Mouse (Mus musculus): ENCODE measurements around the gene Olfr828. TPM values are rescaled to one million over a fixed set of nuclear protein-coding genes. Genes with fewer than 3 reads are reported as not detected.

Olfr828 gene
- polyA plus RNA-seq (2016; fragmentation: Nextera tagmentation; extraction: Ambion mirVana) = not detected in 2 replicates

DNA sequence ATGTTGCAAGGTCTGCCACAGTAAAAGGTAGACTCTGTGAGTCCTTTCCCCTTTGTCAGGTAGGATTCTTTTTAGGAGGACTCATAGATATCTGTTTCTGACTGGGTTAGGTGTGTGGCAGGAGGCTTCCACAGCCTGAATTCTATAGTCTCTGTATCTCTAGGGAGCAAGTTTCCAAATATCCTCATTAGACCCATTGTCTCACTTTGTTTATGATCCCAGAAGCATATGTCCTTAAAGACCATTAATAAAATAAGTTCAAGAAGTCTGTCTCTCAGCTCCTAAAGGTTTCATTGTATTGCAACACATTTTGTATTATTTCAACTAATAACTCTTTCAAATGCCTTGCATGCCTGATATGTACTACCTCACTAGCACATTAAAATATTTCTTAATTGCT, at the start of gene Olfr828:
Gene Olfr828 (minus strand): TSS at position 101 of the 400 bp plus-strand sequence.
- H3K4me2 ChIP-seq = no peak within 1 kb of the TSS
- H3K27ac ChIP-seq = no peak within 1 kb of the TSS
- no peaks in the 10 kb centered on the region for H3K4me1 ChIP-seq
- H3K27me3 ChIP-seq (replicated peaks) = no peaks in the 10 kb centered on the region
- H3K9ac ChIP-seq = no peak within 1 kb of the TSS
- H3K9me3 ChIP-seq (replicated peaks) = no peaks in the 10 kb centered on the region
- ATAC-seq = no peak
- no peak within 1 kb of the TSS for H3K4me3 ChIP-seq
- H3K36me3 ChIP-seq = no peaks in the 10 kb centered on the region

DNA sequence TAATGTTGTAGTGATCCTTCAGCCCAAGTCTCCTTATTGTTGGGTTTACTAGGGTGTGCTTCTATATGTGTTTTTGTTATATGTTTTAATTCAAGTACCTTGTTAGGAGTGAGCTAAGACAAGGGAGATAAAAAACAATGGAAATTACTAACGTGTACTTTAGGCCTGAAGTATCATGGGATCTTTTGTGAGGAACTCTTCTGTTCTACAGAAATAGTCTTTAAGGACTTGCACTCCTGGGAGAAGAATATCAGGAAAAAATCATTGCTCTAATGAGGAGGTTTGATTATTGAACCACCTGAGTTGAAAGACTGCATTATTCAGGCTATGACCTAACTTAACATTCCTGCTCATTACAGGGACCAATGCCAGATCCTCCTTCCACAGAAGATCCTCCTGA, 35.3 kb upstream of the Olfr828 start, which contains the start of gene Olfr829:
Gene Olfr829 (plus strand): TSS at position 301 of the 400 bp plus-strand sequence.
- Histone ChIP-seq H3K36me3 (no peaks in the 10 kb centered on the region), H3K4me2 (no peak within 1 kb of the TSS), H3K4me3 (no peak within 1 kb of the TSS), H3K4me1 (no peaks in the 10 kb centered on the region), H3K9ac (no peak within 1 kb of the TSS), H3K9me3 (replicated peaks) (no peaks in the 10 kb centered on the region), H3K27ac (no peak within 1 kb of the TSS), H3K27me3 (replicated peaks) (no peaks in the 10 kb centered on the region)
- ATAC-seq = no peak
- WGBS (ENCODE audit: insufficient replicate concordance) = 30% methylated on average over 1 of the region's 1 CpGs

DNA sequence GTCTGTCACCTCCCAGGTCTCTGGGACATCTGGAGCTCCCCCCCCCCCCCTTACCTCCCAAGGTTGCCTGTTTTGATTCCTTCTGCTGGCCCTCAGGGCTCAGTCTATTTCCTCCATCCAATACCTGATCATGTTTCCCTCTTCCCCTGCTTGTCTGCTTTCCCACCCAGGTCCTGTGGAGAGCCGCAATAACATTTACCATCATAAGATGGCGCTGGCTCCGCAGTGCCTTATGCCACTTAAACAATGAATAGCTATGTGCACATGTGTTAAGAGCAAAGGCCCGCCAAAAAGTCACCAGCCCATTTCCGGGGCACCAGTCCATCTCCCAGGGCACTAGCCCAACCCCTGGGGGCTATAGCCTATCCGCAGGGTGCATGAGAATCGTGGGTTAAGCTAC, 34.0 kb downstream of the Olfr828 start:
- Histone ChIP-seq H3K4me2 (no peak overlapping the region), H3K9me3 (replicated peaks) (no peaks in the 10 kb centered on the region), H3K27me3 (replicated peaks) (no peaks in the 10 kb centered on the region), H3K4me3 (no peak overlapping the region), H3K4me1 (no peaks in the 10 kb centered on the region), H3K36me3 (no peaks in the 10 kb centered on the region), H3K9ac (no peak overlapping the region), H3K27ac (no peak overlapping the region)
- 49% methylated on average over 7 of the region's 7 CpGs for WGBS (ENCODE audit: insufficient replicate concordance)
- ATAC-seq = no peak

DNA sequence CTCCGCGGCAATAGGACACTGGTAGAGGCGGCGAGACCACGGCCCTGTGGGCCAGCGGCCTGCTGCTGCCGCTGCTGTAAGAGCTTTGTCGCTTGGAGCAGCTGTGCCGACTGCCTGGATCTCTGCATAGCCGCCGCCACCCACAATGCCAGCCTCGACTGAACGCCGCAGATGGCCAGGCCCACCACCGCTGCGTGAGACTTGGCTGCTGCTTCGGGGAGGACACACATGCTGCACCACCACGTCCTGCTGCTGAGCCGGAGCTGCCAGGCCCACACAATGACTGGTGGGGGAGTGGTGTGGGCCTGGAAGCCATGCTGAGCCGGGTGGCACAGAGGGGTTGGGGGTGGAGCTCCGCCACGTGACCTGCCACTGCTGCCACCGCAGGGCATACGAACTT, 39.9 kb downstream of the Olfr828 start:
- no peaks in the 10 kb centered on the region; the same call in 1 of the 2 replicates for H3K9me3 ChIP-seq (replicated peaks)
- H3K4me2 ChIP-seq = no peak overlapping the region
- H3K27ac ChIP-seq = no peak overlapping the region
- WGBS (ENCODE audit: insufficient replicate concordance) = 56% methylated on average over 24 of the region's 24 CpGs
- H3K4me1 ChIP-seq = no peaks in the 10 kb centered on the region
- H3K36me3 ChIP-seq = no peaks in the 10 kb centered on the region
- no peak overlapping the region for H3K4me3 ChIP-seq
- no peak overlapping the region for H3K9ac ChIP-seq
- no peak for ATAC-seq
- H3K27me3 ChIP-seq (replicated peaks) = no peaks in the 10 kb centered on the region

DNA sequence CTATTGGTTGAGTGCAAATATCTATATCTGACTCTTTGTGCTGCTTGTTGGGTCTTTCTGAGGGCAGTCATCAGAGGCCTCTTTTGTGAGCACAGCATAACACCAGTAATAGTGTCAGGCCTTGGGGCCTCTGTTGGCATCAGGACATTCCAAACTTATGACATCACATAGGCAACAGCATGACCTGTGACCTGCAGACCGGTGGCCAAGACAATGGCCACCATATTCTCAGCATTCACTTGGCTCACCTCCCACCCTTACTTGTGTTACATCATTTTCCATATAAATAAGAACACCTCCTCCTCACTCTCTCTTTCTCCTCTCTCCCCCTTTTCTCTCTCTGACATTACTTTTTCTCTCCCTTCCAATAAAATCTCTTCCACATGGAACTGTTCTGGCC, 40.3 kb downstream of the Olfr828 start:
- no peaks in the 10 kb centered on the region; the same call in 1 of the 2 replicates for H3K9me3 ChIP-seq (replicated peaks)
- H3K4me3 ChIP-seq = no peak overlapping the region
- no peak overlapping the region for H3K27ac ChIP-seq
- H3K9ac ChIP-seq = no peak overlapping the region
- 50% methylated on average over 1 of the region's 1 CpGs for WGBS (ENCODE audit: insufficient replicate concordance)
- H3K4me1 ChIP-seq = no peaks in the 10 kb centered on the region
- H3K4me2 ChIP-seq = no peak overlapping the region
- ATAC-seq = no peak
- H3K36me3 ChIP-seq = no peaks in the 10 kb centered on the region
- H3K27me3 ChIP-seq (replicated peaks) = no peaks in the 10 kb centered on the region

Other genes starting within 250 kb of the Olfr828 start
- 0.37 and 0.39 TPM in 2 replicates for gene Muc16, start 145.0 kb downstream of the Olfr828 start, polyA plus RNA-seq (2016; fragmentation: Nextera tagmentation; extraction: Ambion mirVana)
- gene Olfr24, start 55.5 kb downstream of the Olfr828 start, polyA plus RNA-seq (2016; fragmentation: Nextera tagmentation; extraction: Ambion mirVana) = not detected in 2 replicates
- not detected in 2 replicates for gene Olfr829, start 35.4 kb upstream of the Olfr828 start, polyA plus RNA-seq (2016; fragmentation: Nextera tagmentation; extraction: Ambion mirVana)
- not detected in 2 replicates for gene Olfr830, start 55.2 kb upstream of the Olfr828 start, polyA plus RNA-seq (2016; fragmentation: Nextera tagmentation; extraction: Ambion mirVana)
- gene Olfr832, start 117.6 kb upstream of the Olfr828 start, polyA plus RNA-seq (2016; fragmentation: Nextera tagmentation; extraction: Ambion mirVana) = not detected in 2 replicates
- not detected in 2 replicates for gene Olfr834, start 168.5 kb upstream of the Olfr828 start, polyA plus RNA-seq (2016; fragmentation: Nextera tagmentation; extraction: Ambion mirVana)
- not detected in 2 replicates for gene Olfr835, start 213.2 kb upstream of the Olfr828 start, polyA plus RNA-seq (2016; fragmentation: Nextera tagmentation; extraction: Ambion mirVana)

Data from liver, embryonic 12.5 days (tissue).